Mouse (Mus musculus): Measurements from ENCODE around the gene Tmem163. TPM values are rescaled to one million over a fixed set of nuclear protein-coding genes. Genes with fewer than 3 reads are reported as not detected.

Tmem163 gene
- total RNA-seq, 1 experiment from 2014 or later = not detected

Other genes starting within 250 kb of the Tmem163 start
- not detected in 2 replicates for gene Acmsd, start 49.9 kb upstream of the Tmem163 start, total RNA-seq (2021)
- gene Ccnt2, start 94.6 kb upstream of the Tmem163 start, total RNA-seq (2021) = 49.4 and 56.7 TPM in 2 replicates
- gene Map3k19, start 175.5 kb upstream of the Tmem163 start, total RNA-seq (2021) = 0.15 TPM in 1 of 2 replicates, not detected in the other
- 53.7 and 53.8 TPM in 2 replicates for gene Rab3gap1, start 189.2 kb upstream of the Tmem163 start, total RNA-seq (2021)